Mouse (Mus musculus) small intestine, adult 2 months (tissue): ENCODE measurements around the gene Mpp2. TPM values are rescaled to one million over a fixed set of nuclear protein-coding genes. Genes with fewer than 3 reads are reported as not detected.

Source experiments
- H3K27ac ChIP-seq: fragments of 200-500 bp; 2 replicates; pipeline ENCODE4 v1.5.1; 2012; ENCODE audit warnings: low read depth, low read length, control low read depth, inconsistent platforms; ENCODE audit not compliant: insufficient read depth
- H3K27me3 ChIP-seq: fragments of 200-500 bp; 2 replicates; pipeline ENCODE4 v1.6.1; 2012; ENCODE audit warnings: mild to moderate bottlenecking, moderate library complexity, low read length, inconsistent platforms; ENCODE audit not compliant: control insufficient read depth, insufficient read depth
- H3K36me3 ChIP-seq: fragments of 200-500 bp; 2 replicates; pipeline ENCODE4 v1.6.1; 2012; ENCODE audit warnings: mild to moderate bottlenecking, low read length, control low read depth, inconsistent platforms; ENCODE audit not compliant: control insufficient read depth, insufficient read depth
- H3K4me1 ChIP-seq: fragments of 200-500 bp; 2 replicates; pipeline ENCODE4 v1.6.1; 2012; ENCODE audit warnings: low read length, inconsistent platforms, mixed read lengths; ENCODE audit not compliant: control insufficient read depth, insufficient read depth, insufficient read length
- H3K4me3 ChIP-seq: fragments of 200-500 bp; 2 replicates; pipeline ENCODE4 v1.5.1; 2012; ENCODE audit warnings: low read depth, mild to moderate bottlenecking, control low read depth, inconsistent platforms, low read length, moderate library complexity
- CTCF ChIP-seq: fragments of 200-500 bp; IDR thresholded peaks from 2 replicates; pipeline ENCODE4 v1.5.1; 2012; ENCODE audit warnings: low read depth, mild to moderate bottlenecking, control low read depth, inconsistent platforms, low read length, moderate library complexity, mixed read lengths; ENCODE audit not compliant: insufficient replicate concordance, insufficient read length; ENCODE audit errors: extremely low read depth
- POLR2A ChIP-seq: fragments of 200-500 bp; IDR thresholded peaks from 2 replicates; pipeline ENCODE4 v1.6.1; 2012; ENCODE audit warnings: low read depth, mild to moderate bottlenecking, control low read depth, inconsistent platforms, low read length, moderate library complexity
- WGBS: fragments of 180-500 bp; shearing (Covaris S2); methylation state at CpG from one replicate; pipeline ENCODE4 v1.1.7; 2018; 5-methylcytosine and 5-hydroxymethylcytosine counted together
- polyA plus RNA-seq: library from polyadenylated mRNA; depleted of rRNA; stranded (reverse); fragments of >200 nt; gene quantifications from 2 replicates; pipeline ENCODE4 v1.2.3, GENCODE M21; 2012; rRNA removed

The Mpp2 gene
- 1.2 and 1.6 TPM in 2 replicates for polyA plus RNA-seq

- Histone ChIP-seq H3K36me3 (no peaks in the 10 kb centered on the region), H3K4me3 (peak within 1 kb of the TSS; percentile 60), H3K27me3 (0 out of 2 replicates have a peak, but pooled peaks cover 3% of the 10 kb centered on the region), H3K4me1 (0 out of 2 replicates have a peak, but pooled peaks cover 2% of the 10 kb centered on the region), H3K27ac (no peak within 1 kb of the TSS)
- under 1% methylated on average over 49 of the region's 49 CpGs for WGBS
- no peak for TF ChIP-seq CTCF
- no peak for TF ChIP-seq POLR2A
These were observed at the start of gene Mpp2 for GRCm38 (mm10) chr11:102087931-102088898. Mpp2 (minus strand) TSS chr11:102088515.

- 40% methylated on average over 13 of the region's 13 CpGs for WGBS
- Histone ChIP-seq H3K27ac (no peak overlapping the region), H3K27me3 (no peaks in the 10 kb centered on the region), H3K36me3 (no peaks in the 10 kb centered on the region), H3K4me1 (peaks cover 3% of the 10 kb centered on the region), H3K4me3 (no peak overlapping the region)
- TF ChIP-seq CTCF (no peak), POLR2A (no peak)
These were observed 49.5 kb upstream of the Mpp2 start for GRCm38 (mm10) chr11:102137625-102138446.

GRCm38 (mm10) chr11:102134516-102134915, 46.2 kb upstream of the Mpp2 start:
- Histone ChIP-seq H3K27me3 (no peaks in the 10 kb centered on the region), H3K4me3 (no peak overlapping the region), H3K4me1 (peaks cover 3% of the 10 kb centered on the region), H3K27ac (no peak overlapping the region), H3K36me3 (no peaks in the 10 kb centered on the region)
- 28% methylated on average over 4 of the region's 4 CpGs for WGBS
- TF ChIP-seq CTCF, result no peak
- TF ChIP-seq POLR2A, result no peak

GRCm38 (mm10) chr11:102117386-102117785, 29.1 kb upstream of the Mpp2 start:
- no peaks in the 10 kb centered on the region for H3K36me3 ChIP-seq
- WGBS, result 56% methylated on average over 6 of the region's 6 CpGs

GRCm38 (mm10) chr11:102116241-102116640, 27.9 kb upstream of the Mpp2 start:
- H3K4me1 ChIP-seq, result peaks cover 4% of the 10 kb centered on the region; the same call in 1 of the 2 replicates
- no peak overlapping the region for H3K27ac ChIP-seq
- TF ChIP-seq CTCF (no peak), POLR2A (no peak)
- no peaks in the 10 kb centered on the region for H3K36me3 ChIP-seq
- 24% methylated on average over 8 of the region's 8 CpGs for WGBS
- H3K27me3 ChIP-seq, result no peaks in the 10 kb centered on the region
- H3K4me3 ChIP-seq, result no peak overlapping the region

More at GRCm38 (mm10) chr11:102117386-102117785, 29.1 kb upstream of the Mpp2 start:
- Histone ChIP-seq H3K4me1 (peaks cover 4% of the 10 kb centered on the region; the same call in 1 of the 2 replicates), H3K27ac (no peak overlapping the region), H3K27me3 (no peaks in the 10 kb centered on the region), H3K4me3 (no peak overlapping the region)
- TF ChIP-seq CTCF (no peak), POLR2A (no peak)

- Histone ChIP-seq H3K27ac (no peak overlapping the region), H3K4me1 (peaks cover 6% of the 10 kb centered on the region; the same call in 1 of the 2 replicates), H3K36me3 (no peaks in the 10 kb centered on the region), H3K27me3 (peaks cover 18% of the 10 kb centered on the region), H3K4me3 (no peak overlapping the region)
- TF ChIP-seq POLR2A (no peak), CTCF (no peak)
- 27% methylated on average over 5 of the region's 5 CpGs for WGBS
These were observed 23.3 kb upstream of the Mpp2 start for GRCm38 (mm10) chr11:102111576-102111975.

- WGBS, result 13% methylated on average over 9 of the region's 9 CpGs
- Histone ChIP-seq H3K27ac (no peak within 1 kb of the TSS), H3K27me3 (peaks cover 30% of the 10 kb centered on the region), H3K4me3 (no peak within 1 kb of the TSS), H3K4me1 (0 out of 2 replicates have a peak, but pooled peaks cover 2% of the 10 kb centered on the region), H3K36me3 (no peaks in the 10 kb centered on the region)
- no peak for TF ChIP-seq POLR2A
These were observed 19.4 kb upstream of the Mpp2 start, which contains the start of gene Pyy for GRCm38 (mm10) chr11:102107732-102108131. Pyy (minus strand) TSS chr11:102107832.
